Mouse (Mus musculus) forebrain, embryonic 12.5 days (tissue): ENCODE data around the gene Alg3. TPM values are rescaled to one million over a fixed set of nuclear protein-coding genes. Genes with fewer than 3 reads are reported as not detected.

ENCODE experiments used
- ATAC-seq: fragments of 200-750 bp; cut with Nextera tagmentation; 2 replicates; pipeline ENCODE4 v1.8.0; 2017; ENCODE audit warnings: moderate TSS enrichment; ENCODE audit not compliant: low FRiP score
- H3K27ac ChIP-seq: fragments of 300-500 bp; sonication (generic); 2 replicates; pipeline ENCODE4 v1.5.1; 2016; ENCODE audit warnings: mild to moderate bottlenecking
- H3K27me3 ChIP-seq: fragments of 300-500 bp; sonication (generic); 2 replicates; pipeline ENCODE4 v1.6.1; 2016; ENCODE audit warnings: mild to moderate bottlenecking
- H3K36me3 ChIP-seq: fragments of 300-500 bp; sonication (generic); replicated peaks from 2 replicates; pipeline ENCODE4 v1.6.1; 2016; ENCODE audit warnings: mild to moderate bottlenecking
- H3K4me1 ChIP-seq: fragments of 300-500 bp; sonication (generic); 2 replicates; pipeline ENCODE4 v1.6.1; 2016
- H3K4me2 ChIP-seq: fragments of 300-500 bp; sonication (generic); 2 replicates; pipeline ENCODE4 v1.6.1; 2016; ENCODE audit warnings: mild to moderate bottlenecking, moderate library complexity
- H3K4me3 ChIP-seq: fragments of 300-500 bp; sonication (generic); replicated peaks from 2 replicates; pipeline ENCODE4 v1.5.1; 2016; ENCODE audit warnings: mild to moderate bottlenecking
- H3K9ac ChIP-seq: fragments of 300-500 bp; sonication (generic); 2 replicates; pipeline ENCODE4 v1.6.1; 2016; ENCODE audit warnings: mild to moderate bottlenecking
- H3K9me3 ChIP-seq: fragments of 300-500 bp; sonication (generic); 2 replicates; pipeline ENCODE4 v1.6.1; 2016
- WGBS: fragments of 180-500 bp; shearing (Covaris S2); methylation state at CpG from one replicate; pipeline ENCODE4 v1.1.7; 2016; 5-methylcytosine and 5-hydroxymethylcytosine counted together
- microRNA counts: library from miRNA; unstranded; fragments of <30 nt; microRNA quantifications from one replicate; lab custom pipeline; 2017
- microRNA-seq: library from miRNA; unstranded; fragments of <30 nt; microRNA quantifications from one replicate; pipeline ENCODE4, GENCODE M21; 2017
- polyA plus RNA-seq: library from polyadenylated mRNA; unstranded; fragments of >200 nt; fragmentation: Nextera tagmentation; extraction: Ambion mirVana; gene quantifications from 2 replicates; pipeline ENCODE4 v1.2.1, GENCODE M21; 2016

The Alg3 gene
- polyA plus RNA-seq, 1 experiment from 2014 or later, result 40.1 TPM

DNA sequence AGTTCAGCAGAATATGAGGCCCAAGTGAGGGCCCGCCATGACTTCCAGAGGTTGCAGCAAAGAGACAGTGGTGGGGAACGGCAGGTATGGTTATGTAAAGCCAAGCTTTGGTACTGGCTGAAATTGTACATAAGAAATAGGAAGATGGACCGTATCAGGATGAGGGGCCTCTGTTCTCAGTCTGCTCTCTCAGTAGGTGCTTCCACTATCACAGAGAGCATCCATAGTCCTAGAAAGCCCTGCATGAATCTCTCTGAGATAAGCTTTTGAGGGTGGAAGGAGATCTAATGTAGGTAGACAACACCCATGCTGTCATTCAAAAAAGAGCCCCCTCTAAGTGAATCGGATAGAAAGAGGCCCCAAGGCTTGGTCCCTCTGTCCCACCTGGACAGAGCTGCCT, 15.8 kb downstream of the Alg3 start:
- H3K27ac ChIP-seq, result no peak overlapping the region
- H3K4me2 ChIP-seq, result no peak overlapping the region
- ATAC-seq, result no peak
- H3K4me3 ChIP-seq, result no peak overlapping the region
- no peak overlapping the region for H3K9ac ChIP-seq
- no peaks in the 10 kb centered on the region for H3K36me3 ChIP-seq
- peaks cover 51% of the 10 kb centered on the region for H3K27me3 ChIP-seq
- H3K9me3 ChIP-seq, result no peaks in the 10 kb centered on the region
- 86% methylated on average over 4 of the region's 4 CpGs for WGBS
- peaks cover 9% of the 10 kb centered on the region for H3K4me1 ChIP-seq

DNA sequence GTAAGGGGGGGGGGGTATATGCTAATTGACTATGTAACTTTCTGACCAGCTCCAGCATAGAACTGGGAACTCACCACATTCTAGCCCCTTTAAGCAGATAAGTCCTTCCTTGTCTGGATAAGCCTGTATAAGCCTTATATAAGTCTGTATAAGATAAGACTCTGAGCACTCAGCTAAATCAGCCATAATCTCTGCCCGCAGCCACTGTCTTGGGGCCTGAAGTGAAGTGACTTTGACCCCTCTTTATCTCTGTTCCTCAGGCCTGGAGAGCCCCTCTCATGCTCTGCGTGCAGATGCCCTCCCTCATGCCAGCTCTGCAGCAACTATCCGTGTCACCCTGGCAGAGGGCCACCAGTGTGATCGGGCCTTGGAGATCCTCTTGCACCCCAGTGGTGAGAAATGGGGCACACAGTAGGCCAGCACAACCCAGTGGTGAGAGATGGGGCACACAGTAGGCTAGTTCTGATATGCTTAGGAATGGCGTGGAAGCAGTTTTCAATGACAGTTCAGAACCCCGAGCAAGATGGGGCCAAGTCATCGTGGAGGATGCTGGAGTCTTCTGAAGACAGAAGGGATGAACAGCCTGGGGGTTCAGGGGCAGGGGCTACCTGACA, 16.4 kb downstream of the Alg3 start:
- no peaks in the 10 kb centered on the region for H3K36me3 ChIP-seq
- no peak overlapping the region for H3K9ac ChIP-seq
- H3K27me3 ChIP-seq, result peaks cover 57% of the 10 kb centered on the region
- H3K4me1 ChIP-seq, result peaks cover 15% of the 10 kb centered on the region
- 85% methylated on average over 7 of the region's 7 CpGs for WGBS
- no peak overlapping the region for H3K4me3 ChIP-seq
- ATAC-seq, result no peak
- H3K27ac ChIP-seq, result no peak overlapping the region
- H3K9me3 ChIP-seq, result no peaks in the 10 kb centered on the region
- H3K4me2 ChIP-seq, result no peak overlapping the region

GRCm38 (mm10) chr16:20591076-20591705, 20.3 kb downstream of the Alg3 start:
- Histone ChIP-seq H3K9ac (no peak overlapping the region), H3K4me2 (peak overlapping the region; percentile 94), H3K9me3 (no peaks in the 10 kb centered on the region), H3K4me1 (peaks cover 26% of the 10 kb centered on the region), H3K27ac (no peak overlapping the region), H3K4me3 (peak overlapping the region; percentile 55), H3K36me3 (no peaks in the 10 kb centered on the region), H3K27me3 (peaks cover 80% of the 10 kb centered on the region)
- 4% methylated on average over 48 of the region's 48 CpGs for WGBS
- peak; percentile 32; the same call in 1 of the 2 replicates for ATAC-seq

DNA sequence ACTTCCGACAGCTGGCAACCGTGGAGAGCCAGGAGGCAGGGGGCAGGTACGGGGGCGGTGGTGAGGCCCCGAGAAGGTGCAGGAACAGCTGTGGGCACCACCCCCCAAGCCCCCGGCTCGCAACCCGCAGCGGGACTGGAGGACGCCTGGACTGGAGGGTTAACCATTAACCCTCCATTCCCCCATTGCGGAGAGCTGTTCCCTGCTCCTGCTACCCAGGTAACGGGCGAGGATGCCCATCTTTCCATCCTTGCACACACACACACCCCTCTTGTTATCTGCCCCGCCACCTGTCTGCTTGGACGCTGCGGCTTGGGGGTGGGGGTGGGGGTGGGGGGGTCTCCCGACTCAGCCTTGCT, 20.9 kb downstream of the Alg3 start:
- peak overlapping the region; percentile 55 for H3K4me3 ChIP-seq
- no peak overlapping the region for H3K27ac ChIP-seq
- 0 out of 2 replicates have a peak overlapping the region, but pooled peaks have one; percentile 63 for H3K9ac ChIP-seq
- ATAC-seq, result no peak
- H3K9me3 ChIP-seq, result no peaks in the 10 kb centered on the region
- peaks cover 75% of the 10 kb centered on the region for H3K27me3 ChIP-seq
- H3K4me1 ChIP-seq, result peaks cover 26% of the 10 kb centered on the region
- H3K4me2 ChIP-seq, result peak overlapping the region; percentile 94
- WGBS, result 3% methylated on average over 17 of the region's 17 CpGs
- no peaks in the 10 kb centered on the region for H3K36me3 ChIP-seq

DNA sequence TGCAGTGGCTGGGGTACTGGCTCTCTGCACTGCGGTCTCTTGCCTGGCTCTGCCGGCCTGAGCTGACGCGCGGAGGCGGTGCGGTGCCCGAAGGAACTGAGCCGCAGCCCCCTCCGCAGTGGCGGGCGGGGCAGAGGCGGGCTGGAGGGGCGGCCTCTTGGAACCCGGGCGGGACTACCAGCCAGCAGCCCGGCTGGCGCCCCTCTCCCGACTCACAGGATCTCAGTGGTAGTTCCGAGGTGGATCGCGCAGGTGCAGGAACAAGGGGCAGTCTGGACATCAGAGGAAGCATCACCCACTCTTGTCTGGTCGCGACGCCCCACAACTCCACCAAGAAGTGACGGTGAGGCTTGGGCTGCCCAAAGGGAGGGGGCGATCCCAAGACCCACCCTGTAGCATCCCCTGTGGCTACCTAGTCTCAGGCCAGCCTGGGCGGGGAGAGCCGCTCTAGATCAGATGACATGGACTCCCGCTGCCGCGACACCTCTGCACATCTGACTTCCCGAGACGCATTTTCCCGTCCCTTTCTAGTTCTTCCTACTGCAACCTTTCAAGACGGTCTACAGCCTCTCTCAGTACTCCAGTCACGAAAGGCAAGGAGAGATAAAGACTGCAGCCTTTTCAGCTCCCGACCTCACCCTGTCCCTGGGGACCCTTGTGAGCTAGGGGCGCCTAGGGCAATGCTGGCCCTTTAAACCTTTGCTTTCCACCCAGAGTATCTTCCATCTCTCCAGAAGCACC, 21.4 kb downstream of the Alg3 start:
- ATAC-seq, result peak; percentile 78
- Histone ChIP-seq H3K27ac (no peak overlapping the region), H3K4me3 (peak overlapping the region; percentile 55), H3K9me3 (no peaks in the 10 kb centered on the region), H3K36me3 (no peaks in the 10 kb centered on the region), H3K4me2 (peak overlapping the region; percentile 94), H3K9ac (peak overlapping the region; percentile 63), H3K4me1 (peaks cover 26% of the 10 kb centered on the region), H3K27me3 (peaks cover 70% of the 10 kb centered on the region)
- WGBS, result under 1% methylated on average over 35 of the region's 39 CpGs

GRCm38 (mm10) chr16:20589366-20589938, 22.1 kb downstream of the Alg3 start, which contains the start of gene Vwa5b2:
Gene Vwa5b2 (plus strand): TSS chr16:20589471.
- under 1% methylated on average over 24 of the region's 24 CpGs for WGBS
- peak within 1 kb of the TSS; percentile 55 for H3K4me3 ChIP-seq
- peak within 1 kb of the TSS; percentile 94 for H3K4me2 ChIP-seq
- H3K27ac ChIP-seq, result no peak within 1 kb of the TSS
- H3K36me3 ChIP-seq, result no peaks in the 10 kb centered on the region
- peak; percentile 55 for ATAC-seq
- peak within 1 kb of the TSS; percentile 63 for H3K9ac ChIP-seq
- H3K9me3 ChIP-seq, result no peaks in the 10 kb centered on the region
- H3K4me1 ChIP-seq, result peaks cover 26% of the 10 kb centered on the region
- H3K27me3 ChIP-seq, result peaks cover 65% of the 10 kb centered on the region

- Histone ChIP-seq H3K9ac (no peak overlapping the region), H3K27ac (no peak overlapping the region), H3K27me3 (no peaks in the 10 kb centered on the region), H3K36me3 (peaks cover 32% of the 10 kb centered on the region), H3K9me3 (no peaks in the 10 kb centered on the region), H3K4me2 (no peak overlapping the region), H3K4me1 (no peaks in the 10 kb centered on the region), H3K4me3 (no peak overlapping the region)
- 60% methylated on average over 1 of the region's 1 CpGs for WGBS
- ATAC-seq, result no peak
Observed at GRCm38 (mm10) chr16:20565075-20565474, 46.5 kb downstream of the Alg3 start.

DNA sequence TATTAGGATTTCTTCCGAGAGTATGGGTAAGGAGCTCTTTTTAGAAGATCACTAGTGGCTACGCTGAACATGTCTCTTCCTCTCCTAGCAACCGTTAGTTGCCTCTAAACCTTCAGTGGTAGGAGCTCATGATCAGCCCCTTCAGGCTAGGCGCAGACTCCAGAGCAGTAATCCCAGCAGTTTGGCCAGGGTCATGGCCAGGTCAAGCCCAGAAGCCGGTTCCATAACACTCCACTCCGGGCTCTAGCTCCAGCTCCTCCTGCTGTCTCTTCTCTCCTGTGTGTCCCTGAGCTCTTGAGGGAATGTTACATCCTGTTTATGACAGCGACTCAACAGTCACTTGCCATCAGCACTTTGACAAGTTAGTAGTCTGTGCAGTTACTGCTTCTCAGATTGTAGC, 54.2 kb downstream of the Alg3 start:
- no peak for ATAC-seq

More for the DNA sequence above, 54.2 kb downstream of the Alg3 start:
- no peak overlapping the region for H3K27ac ChIP-seq
- H3K4me2 ChIP-seq, result no peak overlapping the region
- H3K36me3 ChIP-seq, result peaks cover 86% of the 10 kb centered on the region
- H3K27me3 ChIP-seq, result no peaks in the 10 kb centered on the region
- no peak overlapping the region for H3K9ac ChIP-seq
- WGBS, result 87% methylated on average over 7 of the region's 7 CpGs
- H3K4me3 ChIP-seq, result no peak overlapping the region
- H3K9me3 ChIP-seq, result no peaks in the 10 kb centered on the region
- no peaks in the 10 kb centered on the region for H3K4me1 ChIP-seq

MicroRNA genes within 50 kb of the gene (microRNA counts, 519-probe panel; counts per million panel counts)
- 3,997 counts per million, percentile 47 among the panel's probes with 10 or more counts for microRNA mmu-miR-1224 (lab: Ali Mortazavi, UCI)

Small RNAs within 50 kb of the gene (microRNA-seq; reads per million reads assigned to microRNA genes)
- gene Mir1224, result 6.1 reads per million, percentile 21 among the genes with 10 or more reads in this experiment

Other genes starting within 250 kb of the Alg3 start
- 102 and 120 TPM in 2 replicates for gene Abcc5, start 185.3 kb downstream of the Alg3 start, polyA plus RNA-seq
- gene Eif2b5, start 112.9 kb downstream of the Alg3 start, polyA plus RNA-seq, result 120 and 125 TPM in 2 replicates
- 43.9 and 51.2 TPM in 2 replicates for gene Dvl3, start 94.8 kb downstream of the Alg3 start, polyA plus RNA-seq
- 834 and 882 TPM in 2 replicates for gene Ap2m1, start 76.3 kb downstream of the Alg3 start, polyA plus RNA-seq
- gene Abcf3, start 63.2 kb downstream of the Alg3 start, polyA plus RNA-seq, result 60.9 and 74.3 TPM in 2 replicates
- gene Vwa5b2, start 22.3 kb downstream of the Alg3 start, polyA plus RNA-seq, result 2.0 and 2.8 TPM in 2 replicates
- gene Eef1akmt4, start 142 bp downstream of the Alg3 start, polyA plus RNA-seq, result 18.9 and 22.5 TPM in 2 replicates
- gene Gm49333, start 125 bp downstream of the Alg3 start, polyA plus RNA-seq, result not detected in 2 replicates
- 7.4 and 7.9 TPM in 2 replicates for gene Camk2n2, start 9.6 kb upstream of the Alg3 start, polyA plus RNA-seq
- gene Ece2, start 18.1 kb upstream of the Alg3 start, polyA plus RNA-seq, result 7.2 and 8.5 TPM in 2 replicates
- gene Psmd2, start 39.9 kb upstream of the Alg3 start, polyA plus RNA-seq, result 445 and 466 TPM in 2 replicates
- 190 and 211 TPM in 2 replicates for gene Eif4g1, start 56.6 kb upstream of the Alg3 start, polyA plus RNA-seq
- gene Fam131a, start 81.5 kb upstream of the Alg3 start, polyA plus RNA-seq, result 21.9 and 25.6 TPM in 2 replicates
- 85.7 and 94.0 TPM in 2 replicates for gene Polr2h, start 105.9 kb upstream of the Alg3 start, polyA plus RNA-seq
- 18.8 and 23.5 TPM in 2 replicates for gene Clcn2, start 106.0 kb upstream of the Alg3 start, polyA plus RNA-seq
- gene Chrd, start 121.4 kb upstream of the Alg3 start, polyA plus RNA-seq, result 2.1 and 2.9 TPM in 2 replicates
- 0.36 and 0.79 TPM in 2 replicates for gene Thpo, start 122.8 kb upstream of the Alg3 start, polyA plus RNA-seq